Mouse (Mus musculus) midbrain, embryonic 15.5 days (tissue): ENCODE data around the gene Cd207. TPM values are rescaled to one million over a fixed set of nuclear protein-coding genes. Genes with fewer than 3 reads are reported as not detected.

Source experiments
- polyA plus RNA-seq: library from polyadenylated mRNA; unstranded; fragments of >200 nt; fragmentation: Nextera tagmentation; extraction: Ambion mirVana; gene quantifications from 2 replicates; pipeline ENCODE4 v1.2.1, GENCODE M21; 2015

Gene Cd207
- polyA plus RNA-seq, 1 experiment from 2014 or later = not detected

Other genes starting within 250 kb of the Cd207 start
- 60.9 and 76.8 TPM in 2 replicates for gene Tet3, start 218.8 kb downstream of the Cd207 start, polyA plus RNA-seq
- 72.2 and 74.0 TPM in 2 replicates for gene Dguok, start 170.9 kb downstream of the Cd207 start, polyA plus RNA-seq
- 2.2 and 2.6 TPM in 2 replicates for gene Actg2, start 141.6 kb downstream of the Cd207 start, polyA plus RNA-seq
- gene Stambp, start 105.1 kb downstream of the Cd207 start, polyA plus RNA-seq = 63.4 and 66.5 TPM in 2 replicates
- not detected in 2 replicates for gene Clec4f, start 21.7 kb downstream of the Cd207 start, polyA plus RNA-seq
- 0.18 and 0.23 TPM in 2 replicates for gene Vax2, start 33.4 kb upstream of the Cd207 start, polyA plus RNA-seq
- not detected in 2 replicates for gene Atp6v1b1, start 65.1 kb upstream of the Cd207 start, polyA plus RNA-seq
- gene Ankrd53, start 84.8 kb upstream of the Cd207 start, polyA plus RNA-seq = 0.22 and 0.36 TPM in 2 replicates
- 66.7 and 71.0 TPM in 2 replicates for gene Tex261, start 98.0 kb upstream of the Cd207 start, polyA plus RNA-seq
- gene Nagk, start 117.1 kb upstream of the Cd207 start, polyA plus RNA-seq = 120 TPM in 2 replicates
- 26.3 and 28.4 TPM in 2 replicates for gene Paip2b, start 153.9 kb upstream of the Cd207 start, polyA plus RNA-seq
- gene Zfp638, start 189.3 kb upstream of the Cd207 start, polyA plus RNA-seq = 70.5 and 76.5 TPM in 2 replicates